Mouse (Mus musculus): ENCODE data around the gene Atp6v1b1. TPM values are rescaled to one million over a fixed set of nuclear protein-coding genes. Genes with fewer than 3 reads are reported as not detected.
A peak's percentile ranks its signal among the peaks of the same experiment; 100 is the strongest.

Atp6v1b1 gene
- total RNA-seq (2021), result under 1 TPM in 1 of 2 experiments, not detected in 1; 0.60 TPM
- long read RNA-seq, experiment 1, result 0 reads
- long read RNA-seq, experiment 2, result 0 reads

GRCm38 (mm10) chr6:83742761-83743160, at the start of gene Atp6v1b1:
Atp6v1b1 (plus strand) TSS chr6:83742990.
- no peak for DNase-seq
- intact Hi-C loops (cut with DNase I), result no loop called here

DNA sequence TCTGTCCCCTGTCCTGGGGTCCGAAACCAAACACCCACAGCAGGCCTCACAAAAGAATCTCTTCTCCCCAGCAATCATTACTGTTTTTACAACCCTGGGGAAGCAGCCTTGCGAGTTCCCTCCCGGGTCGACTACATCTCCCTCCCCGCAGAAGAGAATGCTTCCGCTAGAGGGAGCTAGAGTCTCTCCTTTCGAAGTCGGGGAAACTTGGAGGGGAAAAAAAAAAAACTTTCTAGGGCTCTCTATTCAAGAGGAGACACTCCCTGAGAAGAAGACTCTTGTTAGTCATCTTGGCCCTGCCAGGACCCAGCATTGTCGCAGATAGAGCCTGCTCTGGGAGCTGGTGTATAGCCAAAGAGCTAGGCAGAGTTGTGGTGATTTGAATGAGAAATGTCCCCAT, 49.0 kb upstream of the Atp6v1b1 start:
- peak; percentile 23 to 78 for DNase-seq
- intact Hi-C loops (cut with DNase I), result loop anchor here (1.0 kb wide), 1 partner anchor 37 kb away; no protein-coding TSS in a partner anchor

GRCm38 (mm10) chr6:83695731-83696130, 47.1 kb upstream of the Atp6v1b1 start:
- no peak for DNase-seq
- intact Hi-C loops (cut with DNase I), result no loop called here

DNA sequence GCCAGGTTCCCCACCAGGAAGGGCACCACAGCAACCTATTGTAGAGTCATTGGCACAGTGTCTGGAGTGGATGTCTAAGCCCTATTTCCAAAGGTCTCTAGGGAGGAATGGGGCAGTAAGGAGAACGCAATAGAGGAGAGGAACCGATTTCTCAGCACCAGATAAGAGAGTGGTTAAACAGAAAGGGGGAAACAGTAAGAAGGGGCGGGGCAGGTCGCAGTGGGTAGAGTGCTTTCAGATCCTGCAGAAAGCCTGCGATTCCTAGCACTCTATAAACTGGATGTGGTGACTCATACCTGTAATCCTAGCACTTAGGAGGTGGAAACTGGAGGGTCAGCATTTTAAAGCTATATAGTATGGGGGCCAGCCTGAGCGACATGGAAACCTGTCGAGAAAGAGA, 46.1 kb upstream of the Atp6v1b1 start:
- no peak for DNase-seq
- intact Hi-C loops (cut with DNase I), result no loop called here

DNA sequence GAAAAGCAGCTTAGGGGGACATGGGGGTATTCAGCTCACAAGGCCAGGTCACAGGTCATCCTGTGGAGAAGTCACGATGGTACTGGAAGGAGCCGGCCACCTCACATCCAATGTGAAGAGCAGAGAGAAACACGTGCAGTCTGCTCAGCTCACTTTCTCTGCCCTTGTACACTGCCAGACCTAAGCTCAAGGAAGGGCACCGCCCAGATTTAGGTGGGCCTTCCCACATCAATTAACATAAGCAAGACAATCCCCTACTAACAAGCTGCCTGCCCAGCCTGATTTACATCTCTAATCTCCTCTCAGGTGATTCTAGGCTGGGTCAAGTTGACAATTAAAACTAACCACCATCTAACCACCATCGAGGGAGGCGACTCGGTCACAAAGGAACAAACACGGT, 44.9 kb upstream of the Atp6v1b1 start:
- intact Hi-C loops (cut with DNase I), result no loop called here
- DNase-seq, result no peak

DNA sequence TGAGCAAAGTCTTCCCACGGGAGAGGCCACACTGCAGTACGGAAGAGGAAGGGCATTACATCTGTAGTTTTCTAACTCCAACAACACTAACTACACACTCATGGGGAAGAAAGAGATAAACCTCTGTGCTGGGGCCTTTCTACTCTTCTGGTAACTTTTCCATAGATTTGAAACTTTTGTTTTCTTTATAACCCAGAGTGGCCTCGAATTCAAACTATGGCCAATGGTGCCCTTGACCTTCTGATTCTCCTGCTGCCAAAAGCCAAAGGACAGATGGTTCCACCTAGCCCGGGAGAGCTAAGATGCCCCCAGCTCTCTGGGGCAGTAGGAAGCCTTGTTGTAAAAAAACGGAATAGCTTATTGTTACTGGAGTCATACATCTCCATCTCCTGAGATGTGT, 42.8 kb upstream of the Atp6v1b1 start:
- no peak for DNase-seq
- intact Hi-C loops (cut with DNase I), result no loop called here

DNA sequence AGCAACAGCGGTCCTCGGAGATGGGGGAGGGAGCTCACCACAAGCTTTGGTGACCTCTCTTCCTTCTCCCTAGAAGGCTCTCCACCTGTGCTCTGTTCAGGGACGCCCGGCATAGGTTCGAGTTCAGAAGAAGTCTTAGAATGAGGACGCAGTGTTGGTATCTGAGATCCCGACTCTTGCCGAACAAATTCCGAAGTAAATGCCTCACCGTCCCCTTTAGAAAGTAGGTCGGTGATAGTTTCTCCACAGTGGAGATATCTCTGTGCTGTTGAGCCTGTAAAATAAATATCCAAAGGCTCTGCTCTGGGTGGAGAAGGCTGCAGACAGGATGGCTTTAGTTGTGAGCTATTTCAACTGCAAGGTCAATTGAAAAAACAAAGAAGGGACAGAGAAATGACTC, 41.8 kb upstream of the Atp6v1b1 start:
- no peak for DNase-seq
- intact Hi-C loops (cut with DNase I), result no loop called here

GRCm38 (mm10) chr6:83702146-83702999, 40.4 kb upstream of the Atp6v1b1 start:
- no peak for DNase-seq
- intact Hi-C loops (cut with DNase I), result no loop called here

GRCm38 (mm10) chr6:83703000-83703721, 39.6 kb upstream of the Atp6v1b1 start:
- no peak for DNase-seq
- intact Hi-C loops (cut with DNase I), result no loop called here

DNA sequence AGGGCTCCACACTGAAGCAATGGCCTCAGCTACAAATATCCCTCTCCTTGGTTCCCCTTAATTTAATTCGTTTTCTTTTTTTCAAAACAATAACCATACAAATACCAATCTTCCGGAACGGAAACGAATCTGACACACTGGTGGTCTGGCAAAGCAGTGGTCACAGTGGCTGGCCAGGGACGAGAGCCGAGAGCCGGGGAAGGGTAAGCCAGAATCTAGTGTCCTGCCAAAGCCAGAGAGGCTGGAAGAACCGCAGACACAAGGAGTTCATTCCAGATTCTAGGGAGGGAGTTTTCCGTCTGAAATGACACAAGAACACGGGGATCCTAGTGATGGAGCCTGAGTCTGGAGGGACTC, 39.1 kb upstream of the Atp6v1b1 start:
- no peak for DNase-seq
- intact Hi-C loops (cut with DNase I), result no loop called here

GRCm38 (mm10) chr6:83704294-83704693, 38.5 kb upstream of the Atp6v1b1 start:
- DNase-seq, result no peak
- intact Hi-C loops (cut with DNase I), result no loop called here

DNA sequence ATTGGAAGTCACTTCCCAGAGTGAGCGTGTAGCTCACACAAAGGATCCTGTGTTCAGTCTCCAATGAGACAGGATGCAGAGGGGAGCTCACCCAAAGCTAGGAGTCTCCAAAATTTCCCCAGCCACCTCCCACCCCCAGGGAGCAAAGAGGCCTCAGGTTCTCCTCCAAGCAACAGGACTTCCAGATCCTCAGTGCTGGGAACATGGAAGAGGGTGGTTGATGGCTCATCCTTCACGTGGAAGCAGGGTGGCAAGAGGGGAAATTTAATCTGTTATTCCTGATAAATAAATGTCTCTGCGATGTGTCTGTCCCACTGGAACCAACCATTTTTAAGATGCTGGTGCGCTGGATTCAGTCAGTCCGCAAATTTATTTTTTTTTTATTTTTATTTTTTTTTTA, 38.1 kb upstream of the Atp6v1b1 start:
- intact Hi-C loops (cut with DNase I), result no loop called here
- no peak for DNase-seq

- intact Hi-C loops (cut with DNase I), result no loop called here
These were observed 34.9 kb upstream of the Atp6v1b1 start for GRCm38 (mm10) chr6:83707738-83708510.

DNA sequence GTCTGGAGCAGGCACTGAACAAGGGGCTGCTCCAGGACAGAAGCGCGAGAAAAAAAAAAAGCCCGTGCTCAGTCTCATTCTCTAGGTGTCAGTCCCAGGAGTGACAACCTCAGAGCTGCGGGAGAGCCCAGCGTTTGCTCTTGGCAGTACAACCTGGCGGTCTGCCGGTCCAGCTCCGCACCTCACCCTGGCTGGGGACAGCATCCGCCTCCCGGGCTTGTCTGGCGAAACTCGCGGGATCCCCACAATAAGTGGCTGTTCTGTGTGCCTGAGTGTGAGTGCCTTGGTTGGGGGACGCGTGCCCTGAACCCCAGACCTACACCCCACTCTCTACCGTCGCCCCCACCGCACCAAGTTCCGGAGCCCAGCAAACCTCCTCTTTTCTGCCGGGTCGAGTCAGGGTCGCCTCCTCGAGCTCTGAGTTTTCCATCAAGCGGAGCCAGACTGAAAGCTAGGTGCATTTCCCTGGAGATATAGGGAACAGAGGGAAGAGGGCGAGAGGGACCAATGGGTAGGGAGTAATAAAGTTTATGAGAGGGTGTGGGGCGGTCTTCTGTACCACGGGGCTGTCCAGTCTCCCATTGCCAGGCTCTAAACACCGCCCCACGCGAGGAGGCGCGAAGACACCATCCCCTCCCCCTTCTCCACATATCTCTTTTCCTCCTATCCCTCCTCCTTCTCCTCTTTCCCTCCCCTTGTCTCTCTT, 32.3 kb upstream of the Atp6v1b1 start:
- no peak for DNase-seq
- intact Hi-C loops (cut with DNase I), result no loop called here

More at GRCm38 (mm10) chr6:83707738-83708510, 34.9 kb upstream of the Atp6v1b1 start:
- DNase-seq, result no peak

DNA sequence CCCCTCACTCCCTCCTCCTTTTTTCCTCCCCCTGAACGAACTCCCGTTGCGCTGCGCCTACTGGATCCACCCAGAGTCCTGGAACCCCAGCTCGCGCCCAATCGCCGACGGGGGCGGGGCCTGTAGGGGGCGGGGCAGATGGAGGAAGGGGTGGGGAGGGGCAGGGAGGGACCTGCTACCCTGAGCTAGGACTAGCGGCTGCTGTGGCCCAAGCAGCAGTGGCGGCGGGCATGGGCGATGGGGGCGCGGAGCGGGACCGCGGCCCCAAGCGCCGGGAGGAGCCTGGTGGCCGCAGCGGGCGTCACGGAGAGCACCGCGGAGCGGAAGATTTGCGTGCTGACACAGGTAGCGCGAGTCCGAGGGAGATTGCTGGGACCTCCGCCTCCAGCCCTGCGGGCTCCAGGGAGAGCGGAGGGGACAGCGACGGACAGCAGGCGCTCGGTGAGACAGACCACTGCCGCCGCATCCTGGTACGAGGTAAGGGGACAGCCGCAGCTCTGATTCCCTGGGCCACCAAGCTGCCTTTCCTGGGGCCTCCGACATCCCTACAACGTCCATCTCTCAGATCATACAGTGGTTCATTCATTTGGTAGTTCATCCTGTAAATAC, 31.6 kb upstream of the Atp6v1b1 start, which contains the start of gene Vax2:
Gene Vax2, plus strand, starts transcription at position 198 of the 609 bp plus-strand sequence.
- intact Hi-C loops (cut with DNase I), result no loop called here
- peak; percentile 66 to 68 for DNase-seq

DNA sequence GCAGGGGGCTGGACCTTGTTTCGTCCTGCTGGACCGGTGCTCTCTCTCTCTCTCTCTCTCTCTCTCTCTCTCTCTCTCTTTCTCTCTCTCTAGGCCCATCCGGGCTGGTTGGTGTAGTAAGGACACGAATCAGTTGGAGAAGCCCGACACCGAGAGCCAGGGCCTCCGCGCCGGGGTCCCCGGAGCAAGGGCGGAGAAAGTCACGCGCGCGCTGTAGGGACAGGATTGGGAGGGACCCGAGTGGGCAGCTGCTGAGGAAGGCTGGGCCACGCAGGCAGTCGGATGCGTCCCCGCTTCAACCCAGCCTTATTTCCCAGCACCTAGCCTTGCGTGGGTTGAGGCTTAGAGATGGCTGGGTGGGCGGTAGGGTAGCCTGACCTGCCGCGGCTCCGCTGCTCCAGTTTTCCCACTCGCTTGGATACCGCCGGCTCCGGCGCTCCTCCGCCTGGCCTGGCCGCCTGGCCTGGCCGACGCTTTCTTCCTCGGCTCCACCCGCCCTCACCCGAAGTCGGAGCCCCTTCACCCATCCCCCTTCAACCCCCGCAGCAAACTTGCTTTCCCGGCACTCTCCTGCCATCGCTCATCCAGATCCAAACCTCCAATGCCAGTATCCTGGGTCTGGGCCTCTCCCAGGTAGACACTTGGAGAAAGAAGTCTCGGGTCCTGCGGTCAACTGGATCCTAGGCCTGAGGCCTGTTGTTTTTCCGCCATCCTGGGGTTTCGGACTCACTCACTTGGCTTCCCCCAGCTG, 30.9 kb upstream of the Atp6v1b1 start:
- intact Hi-C loops (cut with DNase I), result no loop called here

GRCm38 (mm10) chr6:83713271-83714136, 29.3 kb upstream of the Atp6v1b1 start:
- intact Hi-C loops (cut with DNase I), result no loop called here

More for the DNA sequence above, 30.9 kb upstream of the Atp6v1b1 start:
- DNase-seq, result no peak

More at GRCm38 (mm10) chr6:83713271-83714136, 29.3 kb upstream of the Atp6v1b1 start:
- DNase-seq, result no peak

Measured in heart, postnatal 14 days (tissue).